Mouse (Mus musculus) T-cell, adult 2 months (primary cell): ENCODE results near the gene Misp.

Experiments used
- DNase-seq: peaks from one replicate; pipeline ENCODE4 v3.0.0; 2022; ENCODE audit warnings: low spot score

Misp gene

GRCm38 (mm10) chr10:79820782-79821181, at the start of gene Misp:
Gene Misp, plus strand, starts transcription at chr10:79820989.
- no peak for DNase-seq

- DNase-seq: no peak
Measured at GRCm38 (mm10) chr10:79772320-79772719, 48.5 kb upstream of the Misp start.

GRCm38 (mm10) chr10:79773208-79773607, 47.6 kb upstream of the Misp start:
- no peak for DNase-seq

GRCm38 (mm10) chr10:79774486-79775279, 46.1 kb upstream of the Misp start:
- no peak for DNase-seq

GRCm38 (mm10) chr10:79777103-79777531, 43.7 kb upstream of the Misp start, which contains the start of gene Fstl3:
Gene Fstl3, plus strand, starts transcription at chr10:79777272.
- DNase-seq: no peak

GRCm38 (mm10) chr10:79778006-79778405, 42.8 kb upstream of the Misp start:
- DNase-seq: no peak

- DNase-seq: no peak
Measured at GRCm38 (mm10) chr10:79779193-79779592, 41.6 kb upstream of the Misp start.

GRCm38 (mm10) chr10:79779784-79780663, 40.8 kb upstream of the Misp start:
- DNase-seq: peak; percentile 94

- no peak for DNase-seq
Measured at GRCm38 (mm10) chr10:79780664-79781015, 40.1 kb upstream of the Misp start.

- no peak for DNase-seq
Measured at GRCm38 (mm10) chr10:79781139-79781538, 39.6 kb upstream of the Misp start.

- DNase-seq: no peak
Measured at GRCm38 (mm10) chr10:79781956-79782355, 38.8 kb upstream of the Misp start.

GRCm38 (mm10) chr10:79783050-79783449, 37.7 kb upstream of the Misp start:
- no peak for DNase-seq

GRCm38 (mm10) chr10:79783920-79784800, 36.6 kb upstream of the Misp start:
- DNase-seq: peak; percentile 46

GRCm38 (mm10) chr10:79788386-79789158, 32.2 kb upstream of the Misp start:
- DNase-seq: peak; percentile 69

GRCm38 (mm10) chr10:79789581-79789980, 31.2 kb upstream of the Misp start:
- DNase-seq: no peak

- DNase-seq: no peak
Measured at GRCm38 (mm10) chr10:79790861-79791260, 29.9 kb upstream of the Misp start, which contains the start of gene Prss57. Gene Prss57, minus strand, starts transcription at chr10:79790961.

GRCm38 (mm10) chr10:79792339-79793040, 28.3 kb upstream of the Misp start:
- DNase-seq: no peak

- DNase-seq: peak; percentile 67
Measured at GRCm38 (mm10) chr10:79793051-79793737, 27.6 kb upstream of the Misp start, which contains the start of gene Palm. Gene Palm, plus strand, starts transcription at chr10:79793572.

- DNase-seq: no peak
Measured at GRCm38 (mm10) chr10:79793738-79794490, 26.9 kb upstream of the Misp start.
